Mouse (Mus musculus): Measurements from ENCODE around the gene Afap1.

- no peak for TF ChIP-seq CTCF (IDR thresholded peaks at IDR 0.05; ENCODE audit: low read depth, low read length)
- TF ChIP-seq POLR2A (IDR thresholded peaks at IDR 0.05; ENCODE audit: extremely low read depth, insufficient read depth, low read length), result no peak
Measured at GRCm38 (mm10) chr5:35893805-35894260, 714 bp downstream of the Afap1 start.
